Mouse (Mus musculus): ENCODE results near the gene Oprm1. TPM values are rescaled to one million over a fixed set of nuclear protein-coding genes. Genes with fewer than 3 reads are reported as not detected.

The Oprm1 gene
- polyA plus RNA-seq, 1 experiment from 2014 or later: 0.08 TPM

- Histone ChIP-seq H3K9ac (ENCODE audit: low read depth, low read length) (no peak overlapping the region), H3K27me3 (replicated peaks; ENCODE audit: control insufficient read depth, insufficient read depth, low read length) (no peaks in the 10 kb centered on the region), H3K36me3 (ENCODE audit: control insufficient read depth, insufficient read depth, low read length) (no peaks in the 10 kb centered on the region), H3K4me3 (ENCODE audit: low read depth, low read length) (no peak overlapping the region), H3K27ac (ENCODE audit: low read depth, low read length) (no peak overlapping the region), H3K4me1 (replicated peaks; ENCODE audit: control insufficient read depth, insufficient read depth, low read length) (no peaks in the 10 kb centered on the region), H3K9me3 (ENCODE audit: control insufficient read depth, low read length) (no peaks in the 10 kb centered on the region), H3K4me2 (no peak overlapping the region)
- WGBS: 38% methylated on average over 1 of the region's 1 CpGs
- DNase-seq (ENCODE audit: low spot score): no peak
- no peak for ATAC-seq (replicated peaks; ENCODE audit: low FRiP score)
Observed at GRCm38 (mm10) chr10:6820626-6821025, 62.3 kb downstream of the Oprm1 start.

GRCm38 (mm10) chr10:6842225-6842624 lies 83.9 kb downstream of the Oprm1 start:
- Histone ChIP-seq H3K4me2 (no peak overlapping the region), H3K9me3 (ENCODE audit: control insufficient read depth, low read length) (no peaks in the 10 kb centered on the region), H3K36me3 (ENCODE audit: control insufficient read depth, insufficient read depth, low read length) (no peaks in the 10 kb centered on the region), H3K4me3 (ENCODE audit: low read depth, low read length) (no peak overlapping the region), H3K9ac (ENCODE audit: low read depth, low read length) (no peak overlapping the region), H3K4me1 (replicated peaks; ENCODE audit: control insufficient read depth, insufficient read depth, low read length) (no peaks in the 10 kb centered on the region), H3K27me3 (replicated peaks; ENCODE audit: control insufficient read depth, insufficient read depth, low read length) (no peaks in the 10 kb centered on the region), H3K27ac (ENCODE audit: low read depth, low read length) (no peak overlapping the region)
- WGBS: 62% methylated on average over 1 of the region's 1 CpGs
- no peak for DNase-seq (ENCODE audit: low spot score)
- no peak for ATAC-seq (replicated peaks; ENCODE audit: low FRiP score)

- Histone ChIP-seq H3K27ac (ENCODE audit: low read depth, low read length) (no peak overlapping the region), H3K36me3 (ENCODE audit: control insufficient read depth, insufficient read depth, low read length) (no peaks in the 10 kb centered on the region), H3K4me2 (no peak overlapping the region), H3K4me1 (replicated peaks; ENCODE audit: control insufficient read depth, insufficient read depth, low read length) (no peaks in the 10 kb centered on the region), H3K4me3 (ENCODE audit: low read depth, low read length) (no peak overlapping the region), H3K9ac (ENCODE audit: low read depth, low read length) (no peak overlapping the region), H3K9me3 (ENCODE audit: control insufficient read depth, low read length) (no peaks in the 10 kb centered on the region), H3K27me3 (replicated peaks; ENCODE audit: control insufficient read depth, insufficient read depth, low read length) (no peaks in the 10 kb centered on the region)
- DNase-seq (ENCODE audit: low spot score) (no peak), ATAC-seq (replicated peaks; ENCODE audit: low FRiP score) (no peak)
- WGBS: 95% methylated on average over 1 of the region's 1 CpGs
Observed at GRCm38 (mm10) chr10:6846283-6846682, 88.0 kb downstream of the Oprm1 start.

GRCm38 (mm10) chr10:6848162-6848754 lies 90.0 kb downstream of the Oprm1 start:
- no peaks in the 10 kb centered on the region for H3K4me1 ChIP-seq (replicated peaks; ENCODE audit: control insufficient read depth, insufficient read depth, low read length)
- H3K27me3 ChIP-seq (replicated peaks; ENCODE audit: control insufficient read depth, insufficient read depth, low read length): no peaks in the 10 kb centered on the region
- no peak overlapping the region for H3K4me2 ChIP-seq
- no peak overlapping the region for H3K9ac ChIP-seq (ENCODE audit: low read depth, low read length)
- H3K27ac ChIP-seq (ENCODE audit: low read depth, low read length): no peak overlapping the region
- no peak for DNase-seq (ENCODE audit: low spot score)
- H3K36me3 ChIP-seq (ENCODE audit: control insufficient read depth, insufficient read depth, low read length): no peaks in the 10 kb centered on the region
- no peaks in the 10 kb centered on the region for H3K9me3 ChIP-seq (ENCODE audit: control insufficient read depth, low read length)
- ATAC-seq (replicated peaks; ENCODE audit: low FRiP score): no peak
- 70% methylated on average over 7 of the region's 7 CpGs for WGBS
- no peak overlapping the region for H3K4me3 ChIP-seq (ENCODE audit: low read depth, low read length)

- Histone ChIP-seq H3K27me3 (replicated peaks; ENCODE audit: control insufficient read depth, insufficient read depth, low read length) (no peaks in the 10 kb centered on the region), H3K4me2 (no peak overlapping the region), H3K4me1 (replicated peaks; ENCODE audit: control insufficient read depth, insufficient read depth, low read length) (no peaks in the 10 kb centered on the region), H3K27ac (ENCODE audit: low read depth, low read length) (no peak overlapping the region), H3K4me3 (ENCODE audit: low read depth, low read length) (no peak overlapping the region), H3K9ac (ENCODE audit: low read depth, low read length) (no peak overlapping the region), H3K9me3 (ENCODE audit: control insufficient read depth, low read length) (no peaks in the 10 kb centered on the region), H3K36me3 (ENCODE audit: control insufficient read depth, insufficient read depth, low read length) (no peaks in the 10 kb centered on the region)
- no peak for DNase-seq (ENCODE audit: low spot score)
- 68% methylated on average over 2 of the region's 2 CpGs for WGBS
- ATAC-seq (replicated peaks; ENCODE audit: low FRiP score): no peak
Observed at GRCm38 (mm10) chr10:6848834-6849233, 90.5 kb downstream of the Oprm1 start.

GRCm38 (mm10) chr10:6855812-6856211 lies 97.5 kb downstream of the Oprm1 start:
- no peak for DNase-seq (ENCODE audit: low spot score)
- WGBS: 81% methylated on average over 3 of the region's 3 CpGs

GRCm38 (mm10) chr10:6871418-6872072 lies 113.2 kb downstream of the Oprm1 start:
- H3K4me1 ChIP-seq (replicated peaks; ENCODE audit: control insufficient read depth, insufficient read depth, low read length): no peaks in the 10 kb centered on the region
- H3K9me3 ChIP-seq (ENCODE audit: control insufficient read depth, low read length): no peaks in the 10 kb centered on the region; the same call in 1 of the 2 replicates
- H3K27ac ChIP-seq (ENCODE audit: low read depth, low read length): no peak overlapping the region
- H3K27me3 ChIP-seq (replicated peaks; ENCODE audit: control insufficient read depth, insufficient read depth, low read length): no peaks in the 10 kb centered on the region
- no peak overlapping the region for H3K9ac ChIP-seq (ENCODE audit: low read depth, low read length)
- no peak overlapping the region for H3K4me3 ChIP-seq (ENCODE audit: low read depth, low read length)
- ATAC-seq (replicated peaks; ENCODE audit: low FRiP score): no peak
- WGBS: 73% methylated on average over 7 of the region's 7 CpGs
- H3K36me3 ChIP-seq (ENCODE audit: control insufficient read depth, insufficient read depth, low read length): no peaks in the 10 kb centered on the region
- DNase-seq (ENCODE audit: low spot score): no peak
- no peak overlapping the region for H3K4me2 ChIP-seq

More at GRCm38 (mm10) chr10:6855812-6856211, 97.5 kb downstream of the Oprm1 start:
- no peak for ATAC-seq (replicated peaks; ENCODE audit: low FRiP score)
- no peaks in the 10 kb centered on the region for H3K9me3 ChIP-seq (ENCODE audit: control insufficient read depth, low read length)
- no peaks in the 10 kb centered on the region for H3K36me3 ChIP-seq (ENCODE audit: control insufficient read depth, insufficient read depth, low read length)
- H3K4me3 ChIP-seq (ENCODE audit: low read depth, low read length): no peak overlapping the region
- no peaks in the 10 kb centered on the region for H3K27me3 ChIP-seq (replicated peaks; ENCODE audit: control insufficient read depth, insufficient read depth, low read length)
- no peak overlapping the region for H3K9ac ChIP-seq (ENCODE audit: low read depth, low read length)
- no peaks in the 10 kb centered on the region for H3K4me1 ChIP-seq (replicated peaks; ENCODE audit: control insufficient read depth, insufficient read depth, low read length)
- no peak overlapping the region for H3K27ac ChIP-seq (ENCODE audit: low read depth, low read length)
- H3K4me2 ChIP-seq: no peak overlapping the region

GRCm38 (mm10) chr10:6873917-6874316 lies 115.6 kb downstream of the Oprm1 start:
- no peak overlapping the region for H3K4me2 ChIP-seq
- H3K36me3 ChIP-seq (ENCODE audit: control insufficient read depth, insufficient read depth, low read length): no peaks in the 10 kb centered on the region

GRCm38 (mm10) chr10:6878276-6878881 lies 120.1 kb downstream of the Oprm1 start:
- Histone ChIP-seq H3K36me3 (ENCODE audit: control insufficient read depth, insufficient read depth, low read length) (no peaks in the 10 kb centered on the region), H3K27ac (ENCODE audit: low read depth, low read length) (no peak overlapping the region), H3K4me1 (replicated peaks; ENCODE audit: control insufficient read depth, insufficient read depth, low read length) (no peaks in the 10 kb centered on the region), H3K9ac (ENCODE audit: low read depth, low read length) (no peak overlapping the region), H3K4me3 (ENCODE audit: low read depth, low read length) (no peak overlapping the region), H3K27me3 (replicated peaks; ENCODE audit: control insufficient read depth, insufficient read depth, low read length) (no peaks in the 10 kb centered on the region), H3K9me3 (ENCODE audit: control insufficient read depth, low read length) (no peaks in the 10 kb centered on the region), H3K4me2 (no peak overlapping the region)
- WGBS: 81% methylated on average over 2 of the region's 2 CpGs
- ATAC-seq (replicated peaks; ENCODE audit: low FRiP score) (no peak), DNase-seq (ENCODE audit: low spot score) (no peak)

More at GRCm38 (mm10) chr10:6873917-6874316, 115.6 kb downstream of the Oprm1 start:
- H3K9ac ChIP-seq (ENCODE audit: low read depth, low read length): no peak overlapping the region
- no peak overlapping the region for H3K27ac ChIP-seq (ENCODE audit: low read depth, low read length)
- 71% methylated on average over 1 of the region's 1 CpGs for WGBS
- H3K9me3 ChIP-seq (ENCODE audit: control insufficient read depth, low read length): no peaks in the 10 kb centered on the region; the same call in 1 of the 2 replicates
- DNase-seq (ENCODE audit: low spot score) (no peak), ATAC-seq (replicated peaks; ENCODE audit: low FRiP score) (no peak)
- no peaks in the 10 kb centered on the region for H3K27me3 ChIP-seq (replicated peaks; ENCODE audit: control insufficient read depth, insufficient read depth, low read length)
- no peak overlapping the region for H3K4me3 ChIP-seq (ENCODE audit: low read depth, low read length)
- H3K4me1 ChIP-seq (replicated peaks; ENCODE audit: control insufficient read depth, insufficient read depth, low read length): no peaks in the 10 kb centered on the region

Measured in liver, embryonic 11.5 days (tissue).